Mouse (Mus musculus): ENCODE data around the gene Arl5c.

Arl5c gene

GRCm38 (mm10) chr11:97994539-97995100 lies 1.4 kb downstream of the Arl5c start:
- 11% methylated on average over 13 of the region's 13 CpGs for WGBS

GRCm38 (mm10) chr11:97988530-97989096 lies 7.4 kb downstream of the Arl5c start:
- WGBS: under 1% methylated on average over 26 of the region's 26 CpGs

- WGBS: under 1% methylated on average over 42 of the region's 42 CpGs
Measured at GRCm38 (mm10) chr11:97987551-97988526, 8.1 kb downstream of the Arl5c start.

DNA sequence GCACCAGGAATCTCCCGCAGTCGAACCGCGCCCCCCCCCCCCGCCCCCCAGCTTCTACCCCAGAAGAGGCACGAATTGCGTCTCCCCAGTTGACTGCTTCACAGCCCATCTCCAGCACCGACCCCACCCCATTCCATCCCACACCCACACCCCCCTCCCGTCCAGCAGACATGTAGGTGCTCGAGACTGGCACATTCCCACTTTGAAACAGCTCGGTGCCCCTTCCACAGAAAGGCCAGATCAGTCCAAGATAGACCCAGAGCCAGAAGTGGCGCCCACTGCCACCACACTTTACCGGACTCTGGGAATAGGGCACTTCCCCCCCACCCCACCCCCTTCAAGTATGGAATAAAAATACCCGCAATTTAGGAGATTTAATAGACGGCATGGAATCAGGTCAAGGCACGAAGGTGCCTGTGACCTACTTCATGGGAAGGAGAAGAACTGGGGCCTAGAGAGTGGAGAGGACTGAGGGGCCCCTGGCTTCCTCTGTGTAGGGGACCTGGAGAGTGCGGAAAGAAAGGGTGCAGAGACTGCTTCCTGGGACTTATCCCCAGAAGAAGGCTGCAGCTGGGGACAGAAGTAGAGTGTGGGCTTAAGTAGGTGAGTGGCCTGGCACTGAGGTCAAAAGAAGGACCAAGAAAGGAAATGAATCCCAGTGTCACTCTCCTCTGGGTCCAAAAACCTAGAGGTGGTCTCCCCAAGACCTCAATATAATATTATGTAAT lies 9.1 kb downstream of the Arl5c start:
- WGBS: 28% methylated on average over 17 of the region's 17 CpGs

- 3% methylated on average over 73 of the region's 74 CpGs for WGBS
Measured at GRCm38 (mm10) chr11:97985727-97986677, 10.0 kb downstream of the Arl5c start, which contains the start of gene Plxdc1. TSS of gene Plxdc1 (minus strand) at chr11:97986444.

DNA sequence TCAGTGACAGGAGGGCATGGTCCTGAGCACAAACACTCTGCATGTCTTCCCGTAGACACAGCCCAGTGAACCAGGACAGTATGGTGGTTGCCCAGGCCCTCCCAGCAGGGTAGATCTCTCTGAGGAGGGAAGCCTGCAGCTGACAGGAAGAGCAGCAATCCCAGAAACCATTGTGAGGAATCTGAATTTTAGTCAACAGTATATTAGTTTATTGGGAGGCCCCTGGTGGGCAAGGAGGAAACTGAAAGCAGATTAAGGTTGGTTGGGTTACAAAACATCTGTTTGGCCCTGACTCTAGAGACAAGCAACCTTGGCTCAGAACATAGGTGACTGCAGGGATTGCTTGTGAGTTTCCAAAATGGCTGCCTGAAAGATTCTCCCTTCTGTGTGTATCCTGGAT lies 12.0 kb downstream of the Arl5c start:
- 83% methylated on average over 1 of the region's 1 CpGs for WGBS

GRCm38 (mm10) chr11:97983506-97983905 lies 12.5 kb downstream of the Arl5c start:
- 92% methylated on average over 3 of the region's 3 CpGs for WGBS

- WGBS: 91% methylated on average over 9 of the region's 9 CpGs
Measured at GRCm38 (mm10) chr11:97982721-97983120, 13.3 kb downstream of the Arl5c start.

- 76% methylated on average over 9 of the region's 9 CpGs for WGBS
Measured at GRCm38 (mm10) chr11:97980531-97980966, 15.4 kb downstream of the Arl5c start.

- WGBS: 83% methylated on average over 10 of the region's 10 CpGs
Measured at GRCm38 (mm10) chr11:97979824-97980495, 16.0 kb downstream of the Arl5c start.

DNA sequence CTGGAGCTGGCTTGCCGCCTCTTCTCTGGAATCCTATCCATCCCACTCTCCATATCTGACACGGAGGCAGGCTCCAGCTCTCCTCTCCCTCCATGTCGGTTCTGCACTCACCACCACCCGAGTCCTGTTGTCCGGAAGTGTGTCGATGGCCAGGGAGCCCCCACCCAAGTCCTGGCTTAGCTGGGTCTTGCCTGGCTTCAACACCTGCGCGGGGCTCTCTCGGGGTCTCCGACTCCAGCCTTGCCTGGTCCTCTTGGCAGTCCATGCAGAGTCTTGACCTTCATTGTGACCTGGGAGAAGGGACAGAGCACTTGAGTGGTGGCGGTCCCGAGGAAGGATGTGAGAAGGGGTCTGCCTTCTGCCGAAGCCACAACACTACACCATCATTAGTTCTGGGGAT lies 17.6 kb downstream of the Arl5c start:
- 93% methylated on average over 13 of the region's 13 CpGs for WGBS

GRCm38 (mm10) chr11:97977797-97978196 lies 18.2 kb downstream of the Arl5c start:
- WGBS: 92% methylated on average over 5 of the region's 5 CpGs

DNA sequence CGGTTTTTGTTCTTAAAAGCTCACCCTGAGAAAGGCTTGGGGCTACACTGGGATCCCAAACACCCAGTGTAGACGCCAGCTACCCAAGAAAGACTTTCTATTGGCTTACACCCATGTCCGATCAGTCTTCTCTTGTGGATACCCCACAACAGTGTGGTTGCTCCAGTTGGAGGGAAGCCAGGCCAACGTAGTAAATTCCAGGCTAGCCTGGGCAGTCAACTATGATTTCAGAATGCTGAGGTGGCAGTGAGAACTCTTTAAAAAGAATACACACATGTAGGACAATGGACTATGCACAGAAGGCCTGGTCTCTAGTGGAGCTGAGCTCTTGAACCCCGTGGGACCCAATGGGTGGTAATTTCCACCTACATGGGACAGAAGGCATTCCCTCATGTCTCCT lies 21.2 kb downstream of the Arl5c start:
- 76% methylated on average over 5 of the region's 5 CpGs for WGBS

- WGBS: 91% methylated on average over 5 of the region's 5 CpGs
Measured at GRCm38 (mm10) chr11:97974141-97974540, 21.8 kb downstream of the Arl5c start.

DNA sequence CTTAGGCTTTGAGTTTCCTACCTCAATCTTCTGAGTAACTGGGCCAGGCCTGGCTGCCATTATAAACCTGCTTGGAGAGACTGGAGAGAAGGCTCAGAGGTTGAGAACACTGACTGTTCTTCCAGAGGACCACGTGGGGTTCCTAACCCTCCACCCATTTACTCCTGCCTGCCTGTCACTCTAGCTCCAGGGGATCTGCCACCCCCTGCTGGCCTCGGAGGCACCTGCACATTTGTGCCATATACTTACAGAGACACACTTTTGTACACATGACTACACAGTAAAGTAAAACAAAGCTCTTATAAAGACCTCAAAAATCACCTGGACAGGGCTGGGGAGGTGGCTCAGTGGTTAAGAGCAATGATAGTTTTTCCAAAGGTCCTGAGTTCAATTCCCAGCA lies 23.5 kb downstream of the Arl5c start:
- 71% methylated on average over 2 of the region's 2 CpGs for WGBS

DNA sequence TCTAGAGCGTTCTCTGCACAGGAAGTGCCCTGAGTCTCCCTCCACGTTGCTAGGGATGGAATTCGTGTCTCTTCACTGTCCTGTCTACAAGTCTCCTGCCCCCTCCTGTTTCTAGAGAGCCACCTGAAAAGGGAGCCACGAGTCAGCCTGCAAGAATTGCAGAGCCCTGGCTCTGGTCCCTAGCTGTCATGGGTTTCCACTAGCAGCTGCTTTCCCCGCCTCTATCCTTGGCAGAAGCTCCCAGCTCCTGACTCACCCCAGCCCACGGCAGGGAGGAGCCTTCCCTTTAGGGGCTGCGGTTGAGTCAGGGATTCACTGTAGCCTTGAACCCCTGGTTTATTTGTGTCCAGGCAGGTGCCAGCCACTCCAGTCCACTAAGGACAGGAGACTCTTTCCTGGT lies 24.7 kb downstream of the Arl5c start:
- WGBS: 3% methylated on average over 7 of the region's 7 CpGs

DNA sequence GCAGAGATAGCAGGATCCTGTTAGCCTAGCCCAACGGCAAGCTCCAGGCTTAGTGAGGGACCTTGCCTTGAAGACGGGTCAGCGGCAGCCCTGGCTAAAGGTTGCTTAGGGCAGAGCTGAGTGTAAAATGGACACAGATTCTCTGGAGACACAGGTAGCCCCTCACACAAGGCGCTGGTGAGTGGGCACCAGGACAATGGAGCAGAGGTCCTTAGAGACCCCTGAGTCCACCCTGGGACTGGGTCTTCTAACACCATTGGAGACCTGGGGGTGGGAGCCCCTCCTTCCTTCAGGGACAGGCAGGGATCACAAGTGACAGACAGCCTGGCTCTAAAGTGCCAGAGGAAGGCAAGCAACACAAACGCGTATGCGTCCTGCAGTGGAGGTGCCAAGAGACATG lies 25.2 kb downstream of the Arl5c start:
- WGBS: 72% methylated on average over 7 of the region's 7 CpGs

DNA sequence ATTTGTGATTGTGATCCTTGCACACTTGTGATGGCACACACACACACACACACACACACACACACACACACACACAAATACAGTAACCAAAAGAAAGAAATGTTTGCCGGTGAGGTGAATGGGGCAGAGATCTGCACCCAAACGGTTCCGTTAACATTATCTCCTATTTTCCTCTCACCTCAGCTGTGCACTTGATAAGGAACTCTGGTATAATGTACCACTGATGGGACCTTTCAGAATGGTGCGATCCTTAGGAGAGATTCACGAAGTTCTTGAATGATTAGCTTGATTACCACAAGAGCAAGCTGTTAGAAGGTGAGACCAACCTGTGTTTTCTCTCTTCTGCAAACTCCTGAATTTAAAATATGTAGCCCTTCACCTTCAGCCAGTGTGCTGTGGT lies 27.6 kb downstream of the Arl5c start:
- 88% methylated on average over 5 of the region's 5 CpGs for WGBS

- 49% methylated on average over 2 of the region's 2 CpGs for WGBS
Measured at GRCm38 (mm10) chr11:97967114-97967513, 28.9 kb downstream of the Arl5c start.

GRCm38 (mm10) chr11:97960907-97961306 lies 35.1 kb downstream of the Arl5c start:
- 85% methylated on average over 1 of the region's 1 CpGs for WGBS
